ENCODE assay signal across 9 mouse cellular contexts in genomic region chr13:34239371-34240086, GRCm38 (mm10).
A peak's percentile ranks its signal among the peaks of the same experiment; 100 is the strongest.
DNase-seq lines count a peak whose midpoint lies in the region; ATAC-seq and TF ChIP-seq lines count a peak whose summit lies in the region.
"Had no signal": no experiment of that assay in that cellular context is flagged by ENCODE, and none has a peak within 500 bp of the region (broad histone marks: within the 10 kb centered on the region; RNA-seq: fewer than 3 reads in every experiment).

No protein-coding gene starts in this region.

- peak overlapping the region; percentile 15; the same call in 1 of the 2 replicates for H3K27ac ChIP-seq in lung, embryonic 14.5 days (ENCODE audit: low read depth)
- peak overlapping the region; percentile 58 for H3K27ac ChIP-seq in forebrain, embryonic 16.5 days (ENCODE audit: low read length)
- H3K27ac ChIP-seq in stomach, embryonic 15.5 days: peak overlapping the region; percentile 31; the same call in 1 of the 2 replicates

- WGBS in lung, embryonic 14.5 days: 30% methylated on average over 11 of the region's 11 CpGs
- 5% methylated on average over 11 of the region's 11 CpGs for WGBS in forebrain, embryonic 16.5 days
- WGBS in stomach, embryonic 15.5 days: 40% methylated on average over 11 of the region's 11 CpGs

- H3K4me1 ChIP-seq in lung, embryonic 14.5 days (ENCODE audit: insufficient read depth): peaks cover 2% of the 10 kb centered on the region; the same call in 1 of the 2 replicates
- peaks cover 26% of the 10 kb centered on the region for H3K4me1 ChIP-seq in forebrain, embryonic 16.5 days (replicated peaks; ENCODE audit: control insufficient read depth, insufficient read depth, low read length)
- H3K4me1 ChIP-seq in stomach, embryonic 15.5 days: peaks cover 4% of the 10 kb centered on the region; the same call in 1 of the 2 replicates

- no peaks in the 10 kb centered on the region for H3K36me3 ChIP-seq in lung, embryonic 14.5 days (ENCODE audit: insufficient read depth)
- H3K36me3 ChIP-seq in forebrain, embryonic 16.5 days (ENCODE audit: control insufficient read depth, insufficient read depth): no peaks in the 10 kb centered on the region
- H3K36me3 ChIP-seq in stomach, embryonic 15.5 days: no peaks in the 10 kb centered on the region

- H3K9me3 ChIP-seq in lung, embryonic 14.5 days (ENCODE audit: low read depth, low read length): no peaks in the 10 kb centered on the region
- H3K9me3 ChIP-seq in forebrain, embryonic 16.5 days (ENCODE audit: control insufficient read depth, low read length): no peaks in the 10 kb centered on the region
- no peaks in the 10 kb centered on the region for H3K9me3 ChIP-seq in stomach, embryonic 15.5 days

- no peak overlapping the region for H3K9ac ChIP-seq in lung, embryonic 14.5 days
- no peak overlapping the region for H3K9ac ChIP-seq in forebrain, embryonic 16.5 days (replicated peaks; ENCODE audit: low read depth, low read length)
- H3K9ac ChIP-seq in stomach, embryonic 15.5 days: no peak overlapping the region

- H3K27me3 ChIP-seq in lung, embryonic 14.5 days (ENCODE audit: insufficient read depth, low read length): no peaks in the 10 kb centered on the region
- H3K27me3 ChIP-seq in forebrain, embryonic 16.5 days (replicated peaks; ENCODE audit: control insufficient read depth, insufficient read depth, low read length): no peaks in the 10 kb centered on the region
- no peaks in the 10 kb centered on the region for H3K27me3 ChIP-seq in stomach, embryonic 15.5 days (replicated peaks)

- no peak overlapping the region for H3K4me2 ChIP-seq in lung, embryonic 14.5 days
- no peak overlapping the region for H3K4me2 ChIP-seq in forebrain, embryonic 16.5 days (ENCODE audit: low read length)
- peak overlapping the region; percentile 30; the same call in 1 of the 2 replicates for H3K4me2 ChIP-seq in stomach, embryonic 15.5 days

- H3K4me3 ChIP-seq in lung, embryonic 14.5 days (ENCODE audit: low read depth, low read length): no peak overlapping the region
- no peak overlapping the region for H3K4me3 ChIP-seq in forebrain, embryonic 16.5 days (replicated peaks; ENCODE audit: low read length)
- H3K4me3 ChIP-seq in stomach, embryonic 15.5 days (replicated peaks): no peak overlapping the region

- intact Hi-C loops in heart, postnatal 25 days (cut with DNase I): no loop called here

- TF ChIP-seq CTCF in lung, embryonic 14.5 days (IDR thresholded peaks at IDR 0.05; ENCODE audit: low read depth): no peak

- DNase-seq in lung, embryonic 14.5 days: no peak
- DNase-seq in lung, postnatal 10 days: no peak
- DNase-seq in kidney, postnatal 4 days: peak; percentile 68 to 79
- no peak for DNase-seq in heart, postnatal 25 days (ENCODE audit: low spot score)
- DNase-seq in ovary, postnatal 14 days (ENCODE audit: low spot score): no peak
- no peak for DNase-seq in testis, postnatal 14 days (ENCODE audit: low spot score)
- DNase-seq: thymus, postnatal 25 days had no signal

- ATAC-seq in lung, embryonic 14.5 days (ENCODE audit: insufficient read depth): no peak
- ATAC-seq in forebrain, embryonic 16.5 days: peak; percentile 67
- ATAC-seq in stomach, embryonic 15.5 days (ENCODE audit: insufficient read depth, low FRiP score, low read depth): peak; percentile 58; the same call in 1 of the 2 replicates

Comparison
In these comparisons a context has a peak if more than half of its experiments do, and no peak if none do; other contexts are left out.
1. DNase-seq: peak in kidney, postnatal 4 days (2 of 2); none in lung, embryonic 14.5 days (single experiment), lung, postnatal 10 days (single experiment), heart, postnatal 25 days (single experiment), ovary, postnatal 14 days (single experiment) and testis, postnatal 14 days (single experiment).
2. Peak in every context shown above with its lines, with median percentiles within 50 percentile points of each other: H3K27ac ChIP-seq.